In the genomic region with DNA sequence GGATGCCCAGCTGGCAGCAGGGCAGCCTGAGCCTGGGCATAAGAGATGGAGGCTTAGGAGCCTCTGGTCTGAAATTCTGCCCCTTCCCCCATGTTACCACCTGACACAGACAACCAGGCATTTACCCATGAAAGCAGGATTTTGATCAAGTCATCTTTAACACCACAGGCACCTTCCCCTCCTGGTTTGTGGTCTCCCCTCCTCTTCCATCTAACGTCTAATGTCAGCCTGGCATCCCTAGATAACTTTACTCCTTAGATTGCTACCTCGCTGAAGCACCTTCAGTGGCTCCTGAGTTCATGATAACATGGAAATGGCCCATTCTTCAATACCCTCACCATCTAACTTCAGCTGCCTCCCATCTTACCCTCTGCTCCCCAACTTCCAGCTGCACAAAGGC, we compare ENCODE assay signal across 24 mouse cellular contexts. TPM values are rescaled to one million over a fixed set of nuclear protein-coding genes. Genes with fewer than 3 reads are reported as not detected.
DNase-seq lines count a peak whose midpoint lies in the region; ATAC-seq and TF ChIP-seq lines count a peak whose summit lies in the region.
"Had no signal": no experiment of that assay in that cellular context is flagged by ENCODE, and none has a peak within 500 bp of the region (broad histone marks: within the 10 kb centered on the region; RNA-seq: fewer than 3 reads in every experiment).

No protein-coding gene starts in this region.

- H3K9ac ChIP-seq in liver, embryonic 11.5 days (ENCODE audit: low read depth, low read length), result no peak overlapping the region
- no peak overlapping the region for H3K9ac ChIP-seq in liver, embryonic 13.5 days
- no peak overlapping the region for H3K9ac ChIP-seq in liver, postnatal 0 days (replicated peaks)
- no peak overlapping the region for H3K9ac ChIP-seq in hindbrain, embryonic 11.5 days (ENCODE audit: low read depth, low read length)
- H3K9ac ChIP-seq in lung, postnatal 0 days (replicated peaks; ENCODE audit: low read depth), result no peak overlapping the region
- H3K9ac ChIP-seq: forebrain, embryonic 13.5 days; heart, embryonic 12.5 days; heart, embryonic 15.5 days; hindbrain, embryonic 14.5 days had no signal

- no peak overlapping the region; the same call in 1 of the 2 replicates for H3K4me2 ChIP-seq in liver, embryonic 11.5 days
- H3K4me2 ChIP-seq in liver, embryonic 13.5 days, result peak overlapping the region; percentile 41; the same call in 1 of the 2 replicates
- no peak overlapping the region for H3K4me2 ChIP-seq in liver, postnatal 0 days (ENCODE audit: low read depth, low read length)
- H3K4me2 ChIP-seq in hindbrain, embryonic 11.5 days (replicated peaks; ENCODE audit: low read depth, low read length), result no peak overlapping the region
- H3K4me2 ChIP-seq in lung, postnatal 0 days (replicated peaks; ENCODE audit: low read depth, low read length), result no peak overlapping the region
- H3K4me2 ChIP-seq: forebrain, embryonic 13.5 days; heart, embryonic 12.5 days; heart, embryonic 15.5 days; hindbrain, embryonic 14.5 days had no signal

- peaks cover 19% of the 10 kb centered on the region for H3K4me1 ChIP-seq in liver, embryonic 11.5 days (replicated peaks; ENCODE audit: control insufficient read depth, insufficient read depth, low read length)
- peaks cover 37% of the 10 kb centered on the region for H3K4me1 ChIP-seq in liver, embryonic 13.5 days (replicated peaks)
- peaks cover 16% of the 10 kb centered on the region for H3K4me1 ChIP-seq in liver, postnatal 0 days (ENCODE audit: insufficient read depth)
- H3K4me1 ChIP-seq in hindbrain, embryonic 11.5 days (replicated peaks; ENCODE audit: control insufficient read depth, insufficient read depth, low read length), result no peaks in the 10 kb centered on the region
- peaks cover 9% of the 10 kb centered on the region; the same call in 1 of the 2 replicates for H3K4me1 ChIP-seq in lung, postnatal 0 days (ENCODE audit: insufficient read depth, low read depth, low read length)
- H3K4me1 ChIP-seq: forebrain, embryonic 10.5 days; forebrain, embryonic 13.5 days had no signal

- TF ChIP-seq CTCF in liver, postnatal 0 days (IDR thresholded peaks at IDR 0.05; ENCODE audit: low read depth), result no peak
- TF ChIP-seq CTCF in lung, postnatal 0 days (IDR thresholded peaks at IDR 0.05), result no peak

- DNase-seq in liver, embryonic 11.5 days (ENCODE audit: low spot score), result no peak
- DNase-seq in liver, result no peak
- no peak for DNase-seq in liver, embryonic 13.5 days
- no peak for DNase-seq in liver, postnatal 0 days
- no peak for DNase-seq in hindbrain, embryonic 11.5 days (ENCODE audit: low spot score)
- DNase-seq in lung, postnatal 0 days (ENCODE audit: low spot score), result no peak
- DNase-seq in heart, adult 18-20 months, result no peak
- DNase-seq: adrenal gland, adult 8-10 months; adrenal gland, postnatal 25 days; cerebellum, adult 18-20 months; cerebellum, adult 9-10 months; cerebellum, postnatal 14 days; gastrocnemius, postnatal 10 days; gastrocnemius, postnatal 36 days; heart, postnatal 10 days; heart, postnatal 36 days had no signal

- peak; percentile 41 for ATAC-seq in liver, embryonic 11.5 days (replicated peaks; ENCODE audit: low FRiP score)
- peak; percentile 56 for ATAC-seq in liver, embryonic 13.5 days (ENCODE audit: low read depth)
- no peak for ATAC-seq in liver, postnatal 0 days
- ATAC-seq in hindbrain, embryonic 11.5 days (ENCODE audit: low FRiP score), result no peak
- no peak for ATAC-seq in lung, postnatal 0 days
- ATAC-seq: forebrain, embryonic 13.5 days; forebrain, embryonic 16.5 days; hindbrain, postnatal 0 days had no signal

- H3K36me3 ChIP-seq in liver, embryonic 11.5 days (ENCODE audit: control insufficient read depth, insufficient read depth, low read length), result no peaks in the 10 kb centered on the region
- no peaks in the 10 kb centered on the region for H3K36me3 ChIP-seq in liver, embryonic 13.5 days
- H3K36me3 ChIP-seq in liver, postnatal 0 days (replicated peaks; ENCODE audit: insufficient read depth, low read length), result no peaks in the 10 kb centered on the region
- no peaks in the 10 kb centered on the region for H3K36me3 ChIP-seq in hindbrain, embryonic 11.5 days (ENCODE audit: control insufficient read depth, insufficient read depth, low read length)
- no peaks in the 10 kb centered on the region for H3K36me3 ChIP-seq in lung, postnatal 0 days (ENCODE audit: insufficient read depth, low read length)
- H3K36me3 ChIP-seq: forebrain, embryonic 10.5 days; heart, embryonic 12.5 days; heart, embryonic 15.5 days; hindbrain, embryonic 10.5 days had no signal

- no peak overlapping the region for H3K4me3 ChIP-seq in liver, embryonic 11.5 days (ENCODE audit: low read depth, low read length)
- H3K4me3 ChIP-seq in liver, embryonic 13.5 days (replicated peaks), result no peak overlapping the region
- no peak overlapping the region for H3K4me3 ChIP-seq in liver, postnatal 0 days (ENCODE audit: low read depth, low read length)
- H3K4me3 ChIP-seq in hindbrain, embryonic 11.5 days (ENCODE audit: low read depth, low read length), result no peak overlapping the region
- H3K4me3 ChIP-seq in lung, postnatal 0 days (ENCODE audit: low read depth, low read length), result no peak overlapping the region
- H3K4me3 ChIP-seq: forebrain, embryonic 10.5 days; forebrain, embryonic 13.5 days; heart, embryonic 12.5 days; heart, embryonic 15.5 days; hindbrain, embryonic 10.5 days had no signal

- no peak for TF ChIP-seq EP300 in liver, postnatal 0 days (IDR thresholded peaks at IDR 0.05; ENCODE audit: low read depth)
- TF ChIP-seq EP300 in lung, postnatal 0 days (IDR thresholded peaks at IDR 0.05), result no peak

- WGBS in liver, embryonic 11.5 days, result 44% methylated on average over 2 of the region's 2 CpGs
- 5% methylated on average over 2 of the region's 2 CpGs for WGBS in liver, embryonic 13.5 days (ENCODE audit: insufficient replicate concordance)
- 39% methylated on average over 2 of the region's 2 CpGs for WGBS in liver, postnatal 0 days (ENCODE audit: insufficient replicate concordance)
- WGBS in hindbrain, embryonic 11.5 days, result 76% methylated on average over 2 of the region's 2 CpGs
- 80% methylated on average over 2 of the region's 2 CpGs for WGBS in lung, postnatal 0 days

- H3K27me3 ChIP-seq in liver, embryonic 11.5 days (replicated peaks; ENCODE audit: control insufficient read depth, insufficient read depth, low read length), result no peaks in the 10 kb centered on the region
- no peaks in the 10 kb centered on the region for H3K27me3 ChIP-seq in liver, embryonic 13.5 days
- no peaks in the 10 kb centered on the region for H3K27me3 ChIP-seq in liver, postnatal 0 days (ENCODE audit: insufficient read depth, low read length)
- no peaks in the 10 kb centered on the region for H3K27me3 ChIP-seq in hindbrain, embryonic 11.5 days (ENCODE audit: control insufficient read depth, insufficient read depth, low read length)
- no peaks in the 10 kb centered on the region for H3K27me3 ChIP-seq in lung, postnatal 0 days (replicated peaks; ENCODE audit: insufficient read depth, low read length)
- H3K27me3 ChIP-seq: forebrain, embryonic 13.5 days had no signal

- H3K27ac ChIP-seq in liver, embryonic 11.5 days (ENCODE audit: low read depth, low read length), result no peak overlapping the region
- peak overlapping the region; percentile 23; the same call in 1 of the 2 replicates for H3K27ac ChIP-seq in liver, embryonic 13.5 days
- peak overlapping the region; percentile 31; the same call in 1 of the 2 replicates for H3K27ac ChIP-seq in liver, postnatal 0 days (ENCODE audit: low read depth)
- no peak overlapping the region for H3K27ac ChIP-seq in hindbrain, embryonic 11.5 days (ENCODE audit: low read depth, low read length)
- H3K27ac ChIP-seq in lung, postnatal 0 days (ENCODE audit: low read length), result no peak overlapping the region
- H3K27ac ChIP-seq: forebrain, embryonic 10.5 days; forebrain, embryonic 13.5 days; heart, embryonic 15.5 days; hindbrain, embryonic 10.5 days; hindbrain, embryonic 14.5 days; hindbrain, postnatal 0 days had no signal

- no peaks in the 10 kb centered on the region for H3K9me3 ChIP-seq in liver, embryonic 11.5 days (ENCODE audit: control insufficient read depth, low read length)
- no peaks in the 10 kb centered on the region for H3K9me3 ChIP-seq in liver, embryonic 13.5 days (replicated peaks)
- H3K9me3 ChIP-seq in liver, postnatal 0 days (ENCODE audit: low read length), result no peaks in the 10 kb centered on the region
- no peaks in the 10 kb centered on the region for H3K9me3 ChIP-seq in hindbrain, embryonic 11.5 days (ENCODE audit: control insufficient read depth, low read length)
- no peaks in the 10 kb centered on the region for H3K9me3 ChIP-seq in lung, postnatal 0 days (ENCODE audit: low read length)
- H3K9me3 ChIP-seq: forebrain, embryonic 10.5 days; forebrain, embryonic 13.5 days; heart, embryonic 12.5 days; heart, embryonic 15.5 days; hindbrain, embryonic 10.5 days had no signal

RNA-seq across cellular contexts. Expression of a gene that starts 26.1 kb away (rescaled TPM):
- polyA plus RNA-seq in liver, embryonic 11.5 days (2014; fragmentation: Nextera tagmentation; extraction: Ambion mirVana), result 33.1 and 36.8 TPM in 2 replicates
- 15.6 and 16.8 TPM in 2 replicates for polyA plus RNA-seq in liver, embryonic 13.5 days (2015; fragmentation: Nextera tagmentation; extraction: Ambion mirVana)
- polyA plus RNA-seq in liver, postnatal 0 days (2015; fragmentation: Nextera tagmentation; extraction: Ambion mirVana), result 7.1 and 7.5 TPM in 2 replicates
- 29.7 and 30.6 TPM in 2 replicates for polyA plus RNA-seq in hindbrain, embryonic 11.5 days (2014; fragmentation: Nextera tagmentation; extraction: Ambion mirVana)
- polyA plus RNA-seq in lung, postnatal 0 days (2015; fragmentation: Nextera tagmentation; extraction: Ambion mirVana), result 8.7 and 9.6 TPM in 2 replicates
- 1 to 10 TPM; 6.0 to 7.4 TPM for total RNA-seq in heart, adult 18-20 months (2021)

Comparison
In these comparisons a context has a peak if more than half of its experiments do, and no peak if none do; other contexts are left out.
1. ATAC-seq: peak in liver, embryonic 11.5 days (single experiment) and liver, embryonic 13.5 days (single experiment); none in liver, postnatal 0 days (single experiment), hindbrain, embryonic 11.5 days (single experiment) and lung, postnatal 0 days (single experiment).
2. H3K27ac ChIP-seq: peak in liver, embryonic 13.5 days (single experiment) and liver, postnatal 0 days (single experiment); none in liver, embryonic 11.5 days (single experiment), hindbrain, embryonic 11.5 days (single experiment) and lung, postnatal 0 days (single experiment).